Mouse (Mus musculus) cerebellum, adult 11 months (tissue): ENCODE measurements around the gene Ctcfl.

Source experiments
- DNase-seq: peaks from one replicate; pipeline ENCODE4 v3.0.0; 2022

Gene Ctcfl

GRCm38 (mm10) chr2:173119023-173119944 is at the start of gene Ctcfl:
TSS of gene Ctcfl (minus strand) at chr2:173119525.
- no peak for DNase-seq

GRCm38 (mm10) chr2:173168411-173168851 is 49.1 kb upstream of the Ctcfl start:
- no peak for DNase-seq

- no peak for DNase-seq
Measured at GRCm38 (mm10) chr2:173165357-173165756, 46.0 kb upstream of the Ctcfl start.

GRCm38 (mm10) chr2:173164946-173165345 is 45.6 kb upstream of the Ctcfl start:
- DNase-seq, result no peak

- no peak for DNase-seq
Measured at GRCm38 (mm10) chr2:173164358-173164757, 45.0 kb upstream of the Ctcfl start.

GRCm38 (mm10) chr2:173163380-173163779 is 44.1 kb upstream of the Ctcfl start:
- DNase-seq, result no peak

- no peak for DNase-seq
Measured at GRCm38 (mm10) chr2:173159354-173160311, 40.3 kb upstream of the Ctcfl start.

GRCm38 (mm10) chr2:173158390-173159055 is 39.2 kb upstream of the Ctcfl start:
- no peak for DNase-seq

GRCm38 (mm10) chr2:173157871-173158270 is 38.5 kb upstream of the Ctcfl start:
- no peak for DNase-seq

- DNase-seq, result no peak
Measured at GRCm38 (mm10) chr2:173157376-173157775, 38.1 kb upstream of the Ctcfl start.

GRCm38 (mm10) chr2:173156923-173157322 is 37.6 kb upstream of the Ctcfl start:
- DNase-seq, result no peak

- no peak for DNase-seq
Measured at GRCm38 (mm10) chr2:173155907-173156306, 36.6 kb upstream of the Ctcfl start.

GRCm38 (mm10) chr2:173154962-173155361 is 35.6 kb upstream of the Ctcfl start:
- no peak for DNase-seq

- DNase-seq, result no peak
Measured at GRCm38 (mm10) chr2:173154513-173154912, 35.2 kb upstream of the Ctcfl start.

GRCm38 (mm10) chr2:173153266-173153665 is 33.9 kb upstream of the Ctcfl start:
- no peak for DNase-seq

- DNase-seq, result no peak
Measured at GRCm38 (mm10) chr2:173152436-173153151, 33.3 kb upstream of the Ctcfl start, which contains the start of gene Pck1. TSS of gene Pck1 (plus strand) at chr2:173153048.

- DNase-seq, result no peak
Measured at GRCm38 (mm10) chr2:173151784-173152284, 32.5 kb upstream of the Ctcfl start.

- no peak for DNase-seq
Measured at GRCm38 (mm10) chr2:173151352-173151751, 32.0 kb upstream of the Ctcfl start.

- no peak for DNase-seq
Measured at GRCm38 (mm10) chr2:173148001-173148400, 28.7 kb upstream of the Ctcfl start.

- DNase-seq, result no peak
Measured at GRCm38 (mm10) chr2:173146728-173147127, 27.4 kb upstream of the Ctcfl start.

- no peak for DNase-seq
Measured at GRCm38 (mm10) chr2:173145808-173146207, 26.5 kb upstream of the Ctcfl start.

- DNase-seq, result no peak
Measured at GRCm38 (mm10) chr2:173143611-173144010, 24.3 kb upstream of the Ctcfl start.
